Mouse (Mus musculus): ENCODE results near the gene Synpo2. TPM values are rescaled to one million over a fixed set of nuclear protein-coding genes. Genes with fewer than 3 reads are reported as not detected.

The Synpo2 gene
- polyA plus RNA-seq, 1 experiment from 2014 or later = 19.9 TPM

DNA sequence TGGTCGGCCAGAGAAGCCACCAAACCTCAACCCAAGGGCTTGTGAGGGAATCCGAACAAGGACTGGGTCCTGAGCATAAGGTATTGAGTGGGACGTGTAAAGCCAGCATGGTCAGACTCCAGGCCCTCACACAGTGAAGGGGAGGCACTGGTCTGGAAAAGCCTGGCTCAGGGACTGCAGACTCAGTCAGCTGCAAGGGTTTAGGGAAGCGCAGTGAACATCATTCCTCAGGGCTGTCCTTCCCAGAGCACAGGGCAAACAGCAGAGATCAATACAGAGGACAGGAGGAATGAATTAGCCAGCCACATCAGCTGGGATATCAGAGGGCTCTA is 72.8 kb downstream of the Synpo2 start:
- Histone ChIP-seq H3K4me1 (replicated peaks; ENCODE audit: control insufficient read depth, insufficient read depth) (no peaks in the 10 kb centered on the region), H3K4me2 (replicated peaks; ENCODE audit: low read depth) (no peak overlapping the region), H3K4me3 (ENCODE audit: low read depth, low read length) (no peak overlapping the region), H3K36me3 (ENCODE audit: control insufficient read depth, insufficient read depth, low read length) (no peaks in the 10 kb centered on the region), H3K27ac (replicated peaks) (peak overlapping the region; percentile 86), H3K27me3 (ENCODE audit: control insufficient read depth, insufficient read depth, low read length) (no peaks in the 10 kb centered on the region), H3K9me3 (ENCODE audit: control insufficient read depth, low read length) (no peaks in the 10 kb centered on the region), H3K9ac (ENCODE audit: low read length) (no peak overlapping the region)
- ATAC-seq (ENCODE audit: low FRiP score, low TSS enrichment) (peak; percentile 54; the same call in 1 of the 2 replicates), DNase-seq (ENCODE audit: low spot score) (no peak)
- 35% methylated on average over 4 of the region's 4 CpGs for WGBS
- TF ChIP-seq EP300 (optimal IDR thresholded peaks at IDR 0.05) (no peak), CTCF (IDR thresholded peaks at IDR 0.05; ENCODE audit: low read depth) (no peak)

DNA sequence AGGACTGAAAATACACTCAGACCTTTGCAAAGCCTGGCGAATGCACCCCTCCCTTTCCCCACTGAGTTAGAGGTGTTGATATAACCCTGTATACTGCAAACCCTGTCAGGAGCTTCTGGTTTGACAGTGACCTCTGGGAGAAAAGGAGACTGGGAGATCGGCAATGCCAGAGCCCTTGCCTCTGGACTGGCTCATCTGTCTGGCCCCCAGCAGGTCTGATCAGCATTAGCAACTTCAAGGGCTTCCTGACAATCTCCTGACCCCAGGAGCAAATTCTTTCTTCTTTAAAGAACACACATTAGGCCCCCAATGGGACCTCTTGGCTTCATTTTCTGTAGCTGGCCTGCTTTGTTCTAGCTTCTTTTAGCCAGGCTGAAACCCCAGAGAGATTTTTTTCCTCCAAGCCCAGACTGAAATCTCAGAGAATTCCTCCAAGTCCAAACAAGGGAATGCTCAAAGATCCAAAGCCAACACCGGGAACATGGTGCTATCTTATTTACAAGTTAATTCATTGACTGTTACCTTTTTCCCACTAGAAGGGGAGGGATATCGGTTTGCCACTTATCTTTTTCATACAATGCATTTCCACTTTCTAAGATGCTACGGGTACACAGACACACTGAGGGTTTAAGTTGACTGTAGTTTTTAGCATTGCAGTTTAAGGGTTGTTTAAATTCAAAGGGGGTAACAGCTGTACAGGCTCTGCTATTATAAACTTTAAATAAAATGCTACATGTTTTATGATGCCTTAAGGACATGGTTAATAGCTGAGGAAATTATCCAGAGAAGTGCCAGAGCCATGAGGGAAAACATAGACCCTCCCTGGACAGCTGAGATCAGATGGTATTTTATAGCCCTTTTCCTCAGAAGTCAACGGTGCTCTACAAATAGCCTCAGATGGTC is 73.4 kb downstream of the Synpo2 start:
- peak overlapping the region; percentile 86 for H3K27ac ChIP-seq (replicated peaks)
- H3K9ac ChIP-seq (ENCODE audit: low read length) = peak overlapping the region; percentile 19; the same call in 1 of the 2 replicates
- DNase-seq (ENCODE audit: low spot score) (no peak), ATAC-seq (ENCODE audit: low FRiP score, low TSS enrichment) (no peak; the same call in 1 of the 2 replicates)
- H3K4me1 ChIP-seq (replicated peaks; ENCODE audit: control insufficient read depth, insufficient read depth) = no peaks in the 10 kb centered on the region
- H3K4me2 ChIP-seq (replicated peaks; ENCODE audit: low read depth) = no peak overlapping the region
- 31% methylated on average over 6 of the region's 6 CpGs for WGBS
- TF ChIP-seq CTCF (IDR thresholded peaks at IDR 0.05; ENCODE audit: low read depth) (no peak), EP300 (optimal IDR thresholded peaks at IDR 0.05) (no peak)
- no peaks in the 10 kb centered on the region for H3K9me3 ChIP-seq (ENCODE audit: control insufficient read depth, low read length)
- H3K36me3 ChIP-seq (ENCODE audit: control insufficient read depth, insufficient read depth, low read length) = no peaks in the 10 kb centered on the region
- H3K27me3 ChIP-seq (ENCODE audit: control insufficient read depth, insufficient read depth, low read length) = no peaks in the 10 kb centered on the region
- no peak overlapping the region for H3K4me3 ChIP-seq (ENCODE audit: low read depth, low read length)

DNA sequence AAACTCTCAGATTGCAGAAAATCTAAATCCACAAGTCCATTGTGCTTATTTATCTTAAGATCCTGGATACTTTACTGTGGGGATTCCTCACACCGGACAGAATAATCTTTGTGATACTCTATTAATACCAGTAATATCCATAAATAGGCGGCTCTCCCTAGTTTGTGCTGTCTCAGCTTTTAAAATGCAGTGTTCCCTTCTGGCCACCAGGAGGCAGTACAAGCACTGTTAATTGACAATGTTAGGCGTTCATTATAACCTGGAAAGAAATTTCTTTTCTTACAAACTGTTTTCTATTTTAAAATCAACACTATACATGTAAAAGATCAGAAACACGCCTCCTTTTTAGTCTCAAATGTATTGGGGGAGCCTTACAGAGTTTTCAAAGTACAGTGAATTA is 75.2 kb downstream of the Synpo2 start:
- no peaks in the 10 kb centered on the region for H3K4me1 ChIP-seq (replicated peaks; ENCODE audit: control insufficient read depth, insufficient read depth)
- no peak overlapping the region for H3K9ac ChIP-seq (ENCODE audit: low read length)
- no peaks in the 10 kb centered on the region for H3K9me3 ChIP-seq (ENCODE audit: control insufficient read depth, low read length)
- DNase-seq (ENCODE audit: low spot score) (peak; percentile 43), ATAC-seq (ENCODE audit: low FRiP score, low TSS enrichment) (no peak)
- H3K36me3 ChIP-seq (ENCODE audit: control insufficient read depth, insufficient read depth, low read length) = no peaks in the 10 kb centered on the region
- no peaks in the 10 kb centered on the region for H3K27me3 ChIP-seq (ENCODE audit: control insufficient read depth, insufficient read depth, low read length)
- H3K4me2 ChIP-seq (replicated peaks; ENCODE audit: low read depth) = no peak overlapping the region
- TF ChIP-seq CTCF (IDR thresholded peaks at IDR 0.05; ENCODE audit: low read depth) (peak; percentile 94), EP300 (optimal IDR thresholded peaks at IDR 0.05) (no peak)
- H3K4me3 ChIP-seq (ENCODE audit: low read depth, low read length) = no peak overlapping the region
- 14% methylated on average over 4 of the region's 4 CpGs for WGBS
- H3K27ac ChIP-seq (replicated peaks) = no peak overlapping the region

DNA sequence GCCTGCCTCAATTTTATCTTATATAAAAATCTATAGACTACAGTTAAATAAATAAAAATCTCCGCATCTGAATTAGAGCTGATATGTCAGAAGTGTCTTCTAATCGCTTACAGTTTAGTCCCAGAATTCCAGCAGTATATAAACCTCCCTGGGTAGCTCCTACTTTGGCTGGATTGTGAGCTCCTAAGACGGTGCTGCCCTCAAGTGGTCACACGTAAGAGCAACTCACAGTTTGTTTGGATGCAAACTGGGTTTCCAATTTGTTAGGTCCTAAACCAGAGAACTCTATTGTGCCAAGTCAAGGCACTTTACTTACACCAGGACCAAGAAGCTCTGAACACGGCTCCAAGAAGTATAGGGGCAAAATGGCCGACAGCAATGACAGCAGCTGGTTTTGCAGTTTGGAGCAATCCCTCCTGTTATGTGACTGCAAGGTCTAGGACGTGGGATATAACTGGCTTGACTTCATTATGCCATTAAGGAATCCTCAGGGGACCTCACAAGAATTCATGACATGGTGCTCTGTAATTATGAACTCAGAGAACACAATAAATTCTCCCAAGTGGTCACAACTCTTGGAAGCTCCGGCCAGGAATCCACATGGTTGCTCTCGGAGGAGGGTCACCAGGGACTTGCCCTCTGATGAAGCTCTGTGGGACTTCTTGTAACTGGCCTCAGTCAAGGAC is 76.7 kb downstream of the Synpo2 start:
- Histone ChIP-seq H3K9me3 (ENCODE audit: control insufficient read depth, low read length) (no peaks in the 10 kb centered on the region), H3K27ac (replicated peaks) (no peak overlapping the region), H3K4me1 (replicated peaks; ENCODE audit: control insufficient read depth, insufficient read depth) (no peaks in the 10 kb centered on the region), H3K4me3 (ENCODE audit: low read depth, low read length) (no peak overlapping the region), H3K9ac (ENCODE audit: low read length) (no peak overlapping the region), H3K36me3 (ENCODE audit: control insufficient read depth, insufficient read depth, low read length) (no peaks in the 10 kb centered on the region), H3K27me3 (ENCODE audit: control insufficient read depth, insufficient read depth, low read length) (no peaks in the 10 kb centered on the region), H3K4me2 (replicated peaks; ENCODE audit: low read depth) (no peak overlapping the region)
- 24% methylated on average over 9 of the region's 9 CpGs for WGBS
- peak; percentile 48 for DNase-seq (ENCODE audit: low spot score)
- ATAC-seq (ENCODE audit: low FRiP score, low TSS enrichment) = peak; percentile 67; the same call in 1 of the 2 replicates
- TF ChIP-seq CTCF (IDR thresholded peaks at IDR 0.05; ENCODE audit: low read depth) (peak; percentile 93), EP300 (optimal IDR thresholded peaks at IDR 0.05) (no peak)

DNA sequence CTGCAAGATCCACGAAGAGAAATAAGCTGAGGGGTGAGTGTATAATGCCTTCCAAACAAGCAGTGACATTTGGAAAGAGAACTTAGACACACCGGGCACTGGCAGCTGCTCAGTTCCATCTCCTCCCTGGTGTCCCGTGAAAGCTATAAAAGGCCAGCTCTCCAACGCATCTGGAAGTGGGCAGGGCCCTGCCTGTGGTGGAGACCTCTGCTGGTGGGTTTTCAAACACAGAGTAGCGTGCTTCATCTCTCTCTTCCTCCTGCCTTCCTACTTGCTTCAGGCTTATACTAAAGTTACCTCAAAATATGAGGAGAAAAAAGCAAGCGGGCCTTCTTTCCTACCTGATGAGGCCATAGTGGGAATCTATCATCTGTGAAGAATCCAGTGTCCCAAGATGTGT is 77.4 kb downstream of the Synpo2 start:
- DNase-seq (ENCODE audit: low spot score) (peak; percentile 41), ATAC-seq (ENCODE audit: low FRiP score, low TSS enrichment) (0 out of 2 replicates have a peak, but pooled peaks have one; percentile 33)
- 31% methylated on average over 6 of the region's 6 CpGs for WGBS

More for the DNA sequence above, 77.4 kb downstream of the Synpo2 start:
- H3K4me1 ChIP-seq (replicated peaks; ENCODE audit: control insufficient read depth, insufficient read depth) = no peaks in the 10 kb centered on the region
- no peak overlapping the region for H3K4me3 ChIP-seq (ENCODE audit: low read depth, low read length)
- H3K4me2 ChIP-seq (replicated peaks; ENCODE audit: low read depth) = no peak overlapping the region
- no peaks in the 10 kb centered on the region for H3K36me3 ChIP-seq (ENCODE audit: control insufficient read depth, insufficient read depth, low read length)
- H3K9me3 ChIP-seq (ENCODE audit: control insufficient read depth, low read length) = no peaks in the 10 kb centered on the region
- H3K27me3 ChIP-seq (ENCODE audit: control insufficient read depth, insufficient read depth, low read length) = no peaks in the 10 kb centered on the region
- no peak overlapping the region for H3K9ac ChIP-seq (ENCODE audit: low read length)
- H3K27ac ChIP-seq (replicated peaks) = peak overlapping the region; percentile 18; the same call in 1 of the 2 replicates
- TF ChIP-seq EP300 (optimal IDR thresholded peaks at IDR 0.05) = no peak
- TF ChIP-seq CTCF (IDR thresholded peaks at IDR 0.05; ENCODE audit: low read depth) = peak; percentile 78
